Mouse (Mus musculus): ENCODE measurements at regions not wholly inside any gene's neighbourhood (a gene's known extent, or its start where the extent isn't known, plus 50 kb on each side); places are given as distances from the start of the nearest gene placed in this dataset.

- Histone ChIP-seq H3K4me2 (replicated peaks) (no peak overlapping the region), H3K9ac (no peak overlapping the region), H3K9me3 (ENCODE audit: control insufficient read depth, low read length) (no peaks in the 10 kb centered on the region), H3K4me3 (replicated peaks; ENCODE audit: low read length) (no peak overlapping the region), H3K27ac (no peak overlapping the region), H3K36me3 (replicated peaks; ENCODE audit: control insufficient read depth, insufficient read depth) (no peaks in the 10 kb centered on the region), H3K27me3 (ENCODE audit: control insufficient read depth, insufficient read depth, low read length) (peaks cover 58% of the 10 kb centered on the region), H3K4me1 (replicated peaks; ENCODE audit: control insufficient read depth, insufficient read depth, low read length) (peaks cover 6% of the 10 kb centered on the region; the same call in 1 of the 2 replicates)
- DNase-seq (ENCODE audit: low spot score) = no peak
- ATAC-seq (ENCODE audit: low FRiP score) = peak; percentile 49; the same call in 1 of the 2 replicates
- WGBS = 71% methylated on average over 2 of the region's 2 CpGs
These were observed 89.6 kb upstream of the Pja1 start for GRCm38 (mm10) chrX:99560699-99561098.

- Histone ChIP-seq H3K27me3 (ENCODE audit: control insufficient read depth, insufficient read depth, low read length) (peaks cover 61% of the 10 kb centered on the region), H3K4me2 (replicated peaks) (no peak overlapping the region), H3K4me1 (replicated peaks; ENCODE audit: control insufficient read depth, insufficient read depth, low read length) (peaks cover 6% of the 10 kb centered on the region; the same call in 1 of the 2 replicates), H3K27ac (no peak overlapping the region), H3K9ac (no peak overlapping the region), H3K4me3 (replicated peaks; ENCODE audit: low read length) (no peak overlapping the region), H3K9me3 (ENCODE audit: control insufficient read depth, low read length) (no peaks in the 10 kb centered on the region), H3K36me3 (replicated peaks; ENCODE audit: control insufficient read depth, insufficient read depth) (no peaks in the 10 kb centered on the region)
- ATAC-seq (ENCODE audit: low FRiP score) = no peak
- 19% methylated on average over 8 of the region's 8 CpGs for WGBS
- DNase-seq (ENCODE audit: low spot score) = no peak
These were observed 85.8 kb upstream of the Pja1 start for GRCm38 (mm10) chrX:99556876-99557354.

GRCm38 (mm10) chrX:99555976-99556781 lies 85.1 kb upstream of the Pja1 start:
- WGBS = 36% methylated on average over 13 of the region's 13 CpGs
- Histone ChIP-seq H3K27me3 (ENCODE audit: control insufficient read depth, insufficient read depth, low read length) (peaks cover 63% of the 10 kb centered on the region), H3K4me3 (replicated peaks; ENCODE audit: low read length) (no peak overlapping the region), H3K9me3 (ENCODE audit: control insufficient read depth, low read length) (no peaks in the 10 kb centered on the region), H3K36me3 (replicated peaks; ENCODE audit: control insufficient read depth, insufficient read depth) (no peaks in the 10 kb centered on the region), H3K9ac (no peak overlapping the region), H3K4me1 (replicated peaks; ENCODE audit: control insufficient read depth, insufficient read depth, low read length) (peaks cover 6% of the 10 kb centered on the region; the same call in 1 of the 2 replicates), H3K4me2 (replicated peaks) (no peak overlapping the region), H3K27ac (no peak overlapping the region)
- no peak for DNase-seq (ENCODE audit: low spot score)
- ATAC-seq (ENCODE audit: low FRiP score) = no peak

DNA sequence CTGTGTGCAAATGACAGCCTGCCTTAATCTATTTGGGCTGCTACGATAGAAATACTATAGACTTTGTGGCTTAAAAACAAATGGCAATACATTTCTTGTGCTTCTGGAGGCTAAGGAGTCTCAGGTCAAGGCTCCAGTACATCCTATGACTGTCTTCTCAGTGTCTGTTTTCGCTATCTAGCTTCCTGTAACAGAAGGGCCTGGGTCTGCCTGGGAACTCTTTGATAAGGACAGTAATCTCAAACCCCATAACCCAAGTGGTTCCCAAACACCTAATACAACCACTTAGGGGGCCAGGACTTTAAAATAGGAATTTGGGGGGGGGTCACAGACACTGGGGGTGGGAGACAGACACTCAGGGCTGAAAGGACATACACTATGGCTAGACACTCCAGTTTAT lies 81.7 kb upstream of the Pja1 start:
- WGBS = 79% methylated on average over 2 of the region's 2 CpGs
- H3K36me3 ChIP-seq (replicated peaks; ENCODE audit: control insufficient read depth, insufficient read depth) = no peaks in the 10 kb centered on the region
- peaks cover 59% of the 10 kb centered on the region for H3K27me3 ChIP-seq (ENCODE audit: control insufficient read depth, insufficient read depth, low read length)
- H3K4me1 ChIP-seq (replicated peaks; ENCODE audit: control insufficient read depth, insufficient read depth, low read length) = 0 out of 2 replicates have a peak, but pooled peaks cover 6% of the 10 kb centered on the region
- no peak overlapping the region for H3K4me2 ChIP-seq (replicated peaks)
- DNase-seq (ENCODE audit: low spot score) (no peak), ATAC-seq (ENCODE audit: low FRiP score) (no peak)
- H3K27ac ChIP-seq = no peak overlapping the region
- H3K9ac ChIP-seq = no peak overlapping the region
- no peak overlapping the region for H3K4me3 ChIP-seq (replicated peaks; ENCODE audit: low read length)
- no peaks in the 10 kb centered on the region for H3K9me3 ChIP-seq (ENCODE audit: control insufficient read depth, low read length)

- no peak overlapping the region for H3K27ac ChIP-seq
- no peak for ATAC-seq (ENCODE audit: low FRiP score)
These were observed 79.1 kb upstream of the Pja1 start for GRCm38 (mm10) chrX:99550057-99550760.

GRCm38 (mm10) chrX:99548284-99549019 lies 77.4 kb upstream of the Pja1 start:
- 46% methylated on average over 4 of the region's 4 CpGs for WGBS
- no peak overlapping the region for H3K4me2 ChIP-seq (replicated peaks)
- DNase-seq (ENCODE audit: low spot score) (no peak), ATAC-seq (ENCODE audit: low FRiP score) (peak; percentile 49; the same call in 1 of the 2 replicates)
- peaks cover 44% of the 10 kb centered on the region for H3K27me3 ChIP-seq (ENCODE audit: control insufficient read depth, insufficient read depth, low read length)
- no peaks in the 10 kb centered on the region for H3K36me3 ChIP-seq (replicated peaks; ENCODE audit: control insufficient read depth, insufficient read depth)
- no peak overlapping the region for H3K4me3 ChIP-seq (replicated peaks; ENCODE audit: low read length)
- H3K9ac ChIP-seq = no peak overlapping the region
- no peaks in the 10 kb centered on the region for H3K4me1 ChIP-seq (replicated peaks; ENCODE audit: control insufficient read depth, insufficient read depth, low read length)
- H3K9me3 ChIP-seq (ENCODE audit: control insufficient read depth, low read length) = no peaks in the 10 kb centered on the region
- no peak overlapping the region for H3K27ac ChIP-seq

More at GRCm38 (mm10) chrX:99550057-99550760, 79.1 kb upstream of the Pja1 start:
- Histone ChIP-seq H3K9me3 (ENCODE audit: control insufficient read depth, low read length) (no peaks in the 10 kb centered on the region), H3K4me3 (replicated peaks; ENCODE audit: low read length) (no peak overlapping the region), H3K27me3 (ENCODE audit: control insufficient read depth, insufficient read depth, low read length) (peaks cover 53% of the 10 kb centered on the region), H3K36me3 (replicated peaks; ENCODE audit: control insufficient read depth, insufficient read depth) (no peaks in the 10 kb centered on the region), H3K4me2 (replicated peaks) (no peak overlapping the region), H3K9ac (no peak overlapping the region), H3K4me1 (replicated peaks; ENCODE audit: control insufficient read depth, insufficient read depth, low read length) (no peaks in the 10 kb centered on the region)
- 49% methylated on average over 7 of the region's 7 CpGs for WGBS
- no peak for DNase-seq (ENCODE audit: low spot score)

DNA sequence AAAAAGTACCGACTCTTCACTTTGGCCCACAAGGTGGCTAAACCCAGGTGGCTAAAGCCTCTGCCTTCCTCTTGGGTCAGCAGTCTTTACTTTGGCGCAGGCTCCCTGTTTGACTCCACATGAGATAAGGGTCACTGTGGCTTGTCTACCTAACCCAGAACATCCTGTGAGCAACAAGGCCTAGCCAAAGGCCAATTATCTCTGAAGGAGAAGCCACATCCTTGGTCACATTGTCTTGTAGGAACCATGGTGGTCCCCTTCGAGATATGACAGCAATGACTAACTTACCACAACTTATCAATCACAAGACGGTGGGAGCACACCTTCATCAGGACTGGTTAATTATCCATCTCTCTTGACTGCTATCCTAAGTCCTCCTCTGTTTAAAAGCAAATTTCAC lies 73.3 kb upstream of the Pja1 start:
- H3K4me3 ChIP-seq (replicated peaks; ENCODE audit: low read length) = no peak overlapping the region
- H3K9ac ChIP-seq = no peak overlapping the region
- 0 out of 2 replicates have a peak, but pooled peaks cover 4% of the 10 kb centered on the region for H3K4me1 ChIP-seq (replicated peaks; ENCODE audit: control insufficient read depth, insufficient read depth, low read length)
- H3K27ac ChIP-seq = no peak overlapping the region
- ATAC-seq (ENCODE audit: low FRiP score) (no peak), DNase-seq (ENCODE audit: low spot score) (no peak)
- WGBS = 95% methylated on average over 4 of the region's 4 CpGs
- H3K27me3 ChIP-seq (ENCODE audit: control insufficient read depth, insufficient read depth, low read length) = peaks cover 32% of the 10 kb centered on the region
- H3K36me3 ChIP-seq (replicated peaks; ENCODE audit: control insufficient read depth, insufficient read depth) = no peaks in the 10 kb centered on the region
- no peak overlapping the region for H3K4me2 ChIP-seq (replicated peaks)
- no peaks in the 10 kb centered on the region for H3K9me3 ChIP-seq (ENCODE audit: control insufficient read depth, low read length)

DNA sequence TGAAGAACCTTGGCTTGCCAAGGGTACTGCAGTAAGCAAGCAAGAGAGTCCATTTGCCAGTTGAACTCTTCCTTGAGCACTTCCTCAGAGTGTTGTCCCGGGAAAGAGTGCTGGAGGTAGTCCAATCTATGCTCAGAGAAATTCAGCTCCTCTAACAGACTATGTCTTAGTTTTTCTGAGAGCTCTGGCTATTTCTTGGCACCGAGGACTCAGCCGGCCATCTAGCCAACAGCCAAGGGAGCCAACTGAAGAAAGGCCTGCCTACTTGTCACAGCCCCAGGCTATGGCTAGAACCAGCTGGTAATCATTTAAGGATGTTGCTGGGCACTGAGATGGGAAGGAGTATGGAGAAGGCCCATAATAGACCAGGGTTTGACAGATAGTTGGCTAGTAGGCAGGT lies 70.8 kb upstream of the Pja1 start:
- DNase-seq (ENCODE audit: low spot score) = no peak
- WGBS = 87% methylated on average over 3 of the region's 3 CpGs

More for the DNA sequence above, 70.8 kb upstream of the Pja1 start:
- Histone ChIP-seq H3K9me3 (ENCODE audit: control insufficient read depth, low read length) (no peaks in the 10 kb centered on the region), H3K4me2 (replicated peaks) (no peak overlapping the region), H3K4me1 (replicated peaks; ENCODE audit: control insufficient read depth, insufficient read depth, low read length) (0 out of 2 replicates have a peak, but pooled peaks cover 5% of the 10 kb centered on the region), H3K27me3 (ENCODE audit: control insufficient read depth, insufficient read depth, low read length) (peaks cover 20% of the 10 kb centered on the region; the same call in 1 of the 2 replicates), H3K27ac (no peak overlapping the region), H3K4me3 (replicated peaks; ENCODE audit: low read length) (no peak overlapping the region), H3K36me3 (replicated peaks; ENCODE audit: control insufficient read depth, insufficient read depth) (no peaks in the 10 kb centered on the region), H3K9ac (no peak overlapping the region)
- no peak for ATAC-seq (ENCODE audit: low FRiP score)

All from hindbrain, embryonic 14.5 days (tissue).